Mouse (Mus musculus): ENCODE data around the gene Sema6d. TPM values are rescaled to one million over a fixed set of nuclear protein-coding genes. Genes with fewer than 3 reads are reported as not detected.

Gene Sema6d
- polyA plus RNA-seq, 1 experiment from 2014 or later = 3.4 TPM

GRCm38 (mm10) chr2:124403571-124403970 is 313.8 kb downstream of the Sema6d start:
- Histone ChIP-seq H3K36me3 (replicated peaks) (no peaks in the 10 kb centered on the region), H3K9me3 (replicated peaks) (no peaks in the 10 kb centered on the region), H3K4me2 (no peak overlapping the region), H3K4me1 (replicated peaks) (no peaks in the 10 kb centered on the region), H3K4me3 (replicated peaks) (no peak overlapping the region), H3K27ac (replicated peaks) (no peak overlapping the region), H3K27me3 (no peaks in the 10 kb centered on the region), H3K9ac (no peak overlapping the region)
- ATAC-seq (ENCODE audit: insufficient read depth) = no peak
- 56% methylated on average over 8 of the region's 8 CpGs for WGBS (ENCODE audit: insufficient replicate concordance)

- H3K27me3 ChIP-seq = no peaks in the 10 kb centered on the region
- H3K4me2 ChIP-seq = no peak overlapping the region
- 56% methylated on average over 6 of the region's 6 CpGs for WGBS (ENCODE audit: insufficient replicate concordance)
- no peaks in the 10 kb centered on the region for H3K4me1 ChIP-seq (replicated peaks)
- no peaks in the 10 kb centered on the region for H3K36me3 ChIP-seq (replicated peaks)
- no peak for ATAC-seq (ENCODE audit: insufficient read depth)
- no peak overlapping the region for H3K4me3 ChIP-seq (replicated peaks)
- H3K27ac ChIP-seq (replicated peaks) = no peak overlapping the region
- H3K9ac ChIP-seq = no peak overlapping the region
- H3K9me3 ChIP-seq (replicated peaks) = no peaks in the 10 kb centered on the region
Measured at GRCm38 (mm10) chr2:124403981-124404380, 314.2 kb downstream of the Sema6d start.

- Histone ChIP-seq H3K27me3 (no peaks in the 10 kb centered on the region), H3K27ac (replicated peaks) (no peak overlapping the region), H3K36me3 (replicated peaks) (no peaks in the 10 kb centered on the region), H3K9ac (no peak overlapping the region), H3K9me3 (replicated peaks) (no peaks in the 10 kb centered on the region), H3K4me3 (replicated peaks) (no peak overlapping the region), H3K4me1 (replicated peaks) (no peaks in the 10 kb centered on the region), H3K4me2 (no peak overlapping the region)
- no peak for ATAC-seq (ENCODE audit: insufficient read depth)
- 63% methylated on average over 6 of the region's 6 CpGs for WGBS (ENCODE audit: insufficient replicate concordance)
Measured at GRCm38 (mm10) chr2:124404631-124405562, 315.1 kb downstream of the Sema6d start.

GRCm38 (mm10) chr2:124408956-124409355 is 319.2 kb downstream of the Sema6d start:
- ATAC-seq (ENCODE audit: insufficient read depth) = no peak
- Histone ChIP-seq H3K4me3 (replicated peaks) (no peak overlapping the region), H3K36me3 (replicated peaks) (no peaks in the 10 kb centered on the region), H3K4me1 (replicated peaks) (no peaks in the 10 kb centered on the region), H3K9me3 (replicated peaks) (no peaks in the 10 kb centered on the region), H3K9ac (no peak overlapping the region), H3K4me2 (no peak overlapping the region), H3K27me3 (no peaks in the 10 kb centered on the region), H3K27ac (replicated peaks) (no peak overlapping the region)
- WGBS (ENCODE audit: insufficient replicate concordance) = 68% methylated on average over 1 of the region's 1 CpGs

- Histone ChIP-seq H3K4me1 (replicated peaks) (no peaks in the 10 kb centered on the region), H3K4me2 (no peak overlapping the region), H3K36me3 (replicated peaks) (no peaks in the 10 kb centered on the region), H3K4me3 (replicated peaks) (no peak overlapping the region), H3K27ac (replicated peaks) (no peak overlapping the region), H3K9me3 (replicated peaks) (no peaks in the 10 kb centered on the region), H3K9ac (no peak overlapping the region), H3K27me3 (no peaks in the 10 kb centered on the region)
- ATAC-seq (ENCODE audit: insufficient read depth) = no peak
- 49% methylated on average over 3 of the region's 3 CpGs for WGBS (ENCODE audit: insufficient replicate concordance)
Measured at GRCm38 (mm10) chr2:124416730-124417129, 327.0 kb downstream of the Sema6d start.

GRCm38 (mm10) chr2:124418319-124418718 is 328.6 kb downstream of the Sema6d start:
- Histone ChIP-seq H3K27ac (replicated peaks) (no peak overlapping the region), H3K9ac (no peak overlapping the region), H3K36me3 (replicated peaks) (no peaks in the 10 kb centered on the region), H3K9me3 (replicated peaks) (no peaks in the 10 kb centered on the region), H3K4me2 (no peak overlapping the region), H3K27me3 (no peaks in the 10 kb centered on the region), H3K4me1 (replicated peaks) (no peaks in the 10 kb centered on the region), H3K4me3 (replicated peaks) (no peak overlapping the region)
- 60% methylated on average over 2 of the region's 2 CpGs for WGBS (ENCODE audit: insufficient replicate concordance)
- no peak for ATAC-seq (ENCODE audit: insufficient read depth)

- no peaks in the 10 kb centered on the region for H3K4me1 ChIP-seq (replicated peaks)
- no peaks in the 10 kb centered on the region for H3K9me3 ChIP-seq (replicated peaks)
- no peak overlapping the region for H3K27ac ChIP-seq (replicated peaks)
- H3K4me2 ChIP-seq = no peak overlapping the region
- H3K27me3 ChIP-seq = no peaks in the 10 kb centered on the region
- no peak overlapping the region for H3K4me3 ChIP-seq (replicated peaks)
- H3K9ac ChIP-seq = no peak overlapping the region
- no peak for ATAC-seq (ENCODE audit: insufficient read depth)
- WGBS (ENCODE audit: insufficient replicate concordance) = 15% methylated on average over 1 of the region's 1 CpGs
- H3K36me3 ChIP-seq (replicated peaks) = no peaks in the 10 kb centered on the region
Measured at GRCm38 (mm10) chr2:124420170-124420825, 330.5 kb downstream of the Sema6d start.

- H3K27me3 ChIP-seq = no peaks in the 10 kb centered on the region
- H3K4me1 ChIP-seq (replicated peaks) = no peaks in the 10 kb centered on the region
- no peak overlapping the region for H3K27ac ChIP-seq (replicated peaks)
- no peaks in the 10 kb centered on the region for H3K36me3 ChIP-seq (replicated peaks)
- H3K4me2 ChIP-seq = no peak overlapping the region
- WGBS (ENCODE audit: insufficient replicate concordance) = 65% methylated on average over 5 of the region's 5 CpGs
- no peaks in the 10 kb centered on the region for H3K9me3 ChIP-seq (replicated peaks)
- H3K4me3 ChIP-seq (replicated peaks) = no peak overlapping the region
- no peak for ATAC-seq (ENCODE audit: insufficient read depth)
- no peak overlapping the region for H3K9ac ChIP-seq
Measured at GRCm38 (mm10) chr2:124429744-124430143, 340.0 kb downstream of the Sema6d start.

- Histone ChIP-seq H3K9ac (no peak overlapping the region), H3K4me3 (replicated peaks) (no peak overlapping the region), H3K4me1 (replicated peaks) (no peaks in the 10 kb centered on the region), H3K4me2 (no peak overlapping the region), H3K36me3 (replicated peaks) (no peaks in the 10 kb centered on the region), H3K27ac (replicated peaks) (no peak overlapping the region), H3K27me3 (no peaks in the 10 kb centered on the region), H3K9me3 (replicated peaks) (no peaks in the 10 kb centered on the region)
- no peak for ATAC-seq (ENCODE audit: insufficient read depth)
- WGBS (ENCODE audit: insufficient replicate concordance) = 70% methylated on average over 3 of the region's 3 CpGs
Measured at GRCm38 (mm10) chr2:124430708-124431107, 340.9 kb downstream of the Sema6d start.

- 61% methylated on average over 12 of the region's 12 CpGs for WGBS (ENCODE audit: insufficient replicate concordance)
- ATAC-seq (ENCODE audit: insufficient read depth) = no peak
- Histone ChIP-seq H3K27me3 (no peaks in the 10 kb centered on the region), H3K9ac (no peak overlapping the region), H3K27ac (replicated peaks) (no peak overlapping the region), H3K4me1 (replicated peaks) (no peaks in the 10 kb centered on the region), H3K9me3 (replicated peaks) (no peaks in the 10 kb centered on the region), H3K36me3 (replicated peaks) (no peaks in the 10 kb centered on the region), H3K4me3 (replicated peaks) (no peak overlapping the region), H3K4me2 (no peak overlapping the region)
Measured at GRCm38 (mm10) chr2:124435382-124436002, 345.7 kb downstream of the Sema6d start.

- 57% methylated on average over 8 of the region's 8 CpGs for WGBS (ENCODE audit: insufficient replicate concordance)
- no peaks in the 10 kb centered on the region for H3K27me3 ChIP-seq
Measured at GRCm38 (mm10) chr2:124436704-124437103, 346.9 kb downstream of the Sema6d start.

More at GRCm38 (mm10) chr2:124436704-124437103, 346.9 kb downstream of the Sema6d start:
- Histone ChIP-seq H3K36me3 (replicated peaks) (no peaks in the 10 kb centered on the region), H3K9me3 (replicated peaks) (no peaks in the 10 kb centered on the region), H3K27ac (replicated peaks) (no peak overlapping the region), H3K4me1 (replicated peaks) (no peaks in the 10 kb centered on the region), H3K4me3 (replicated peaks) (no peak overlapping the region), H3K9ac (no peak overlapping the region), H3K4me2 (no peak overlapping the region)
- no peak for ATAC-seq (ENCODE audit: insufficient read depth)
